Mouse (Mus musculus) kidney, postnatal 10 days (tissue): ENCODE measurements around the gene Rraga.
A peak's percentile ranks its signal among the peaks of the same experiment; 100 is the strongest.

Experiments used
- DNase-seq: peaks from one replicate; pipeline ENCODE4 v3.0.0; 2021; ENCODE audit warnings: mixed read lengths

Rraga gene

GRCm38 (mm10) chr4:86575283-86575983 lies at the start of gene Rraga:
Rraga (plus strand) TSS chr4:86575668.
- peak; percentile 98 for DNase-seq

- DNase-seq: peak; percentile 47
These were observed 48.0 kb upstream of the Rraga start for GRCm38 (mm10) chr4:86527162-86528136.

DNA sequence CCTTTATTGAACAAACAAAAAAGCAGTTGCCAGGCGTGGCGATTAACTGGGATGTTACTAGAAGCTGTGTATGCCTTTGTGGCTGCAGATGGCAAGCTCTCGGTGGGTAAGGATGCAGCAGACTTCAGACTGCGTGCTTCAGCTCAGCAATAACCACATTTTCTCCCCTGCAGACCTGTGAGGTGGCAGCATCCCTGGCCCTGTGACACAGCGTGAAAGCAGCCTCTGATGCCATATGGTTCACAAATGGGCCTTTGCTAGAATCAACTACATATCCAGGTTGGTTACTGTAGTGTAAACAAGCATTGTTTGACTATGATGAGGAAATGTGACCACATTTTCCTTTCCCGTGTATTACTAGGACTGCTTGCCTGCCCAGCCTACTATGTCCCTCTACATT lies 46.3 kb upstream of the Rraga start:
- DNase-seq: no peak

GRCm38 (mm10) chr4:86533406-86534090 lies 41.9 kb upstream of the Rraga start:
- DNase-seq: no peak

GRCm38 (mm10) chr4:86534091-86534481 lies 41.4 kb upstream of the Rraga start:
- no peak for DNase-seq

DNA sequence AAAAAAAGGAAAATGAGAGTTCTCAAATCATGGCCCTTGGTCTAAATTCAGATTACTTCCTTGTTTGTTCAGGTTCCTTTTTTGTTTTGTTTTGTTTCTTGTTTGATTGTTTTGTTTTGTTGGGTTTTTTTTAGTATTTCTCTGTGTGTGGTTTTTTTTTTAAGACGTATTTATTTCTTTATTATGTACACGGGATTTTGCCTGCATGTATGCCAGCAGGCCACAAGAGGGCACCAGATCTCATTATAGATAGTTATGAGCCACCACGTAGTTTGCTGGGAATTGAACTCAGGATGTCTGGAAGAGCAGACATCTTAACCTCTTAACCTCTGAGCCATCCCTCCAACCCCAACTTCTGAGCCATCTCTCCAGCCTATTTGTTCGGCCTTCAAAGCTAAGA lies 37.5 kb upstream of the Rraga start:
- DNase-seq: peak; percentile 48

- no peak for DNase-seq
These were observed 36.5 kb upstream of the Rraga start for GRCm38 (mm10) chr4:86538936-86539335.

GRCm38 (mm10) chr4:86541573-86541972 lies 33.9 kb upstream of the Rraga start:
- DNase-seq: no peak

GRCm38 (mm10) chr4:86543999-86544398 lies 31.5 kb upstream of the Rraga start:
- DNase-seq: no peak

- no peak for DNase-seq
These were observed 29.9 kb upstream of the Rraga start for GRCm38 (mm10) chr4:86545615-86546014.

DNA sequence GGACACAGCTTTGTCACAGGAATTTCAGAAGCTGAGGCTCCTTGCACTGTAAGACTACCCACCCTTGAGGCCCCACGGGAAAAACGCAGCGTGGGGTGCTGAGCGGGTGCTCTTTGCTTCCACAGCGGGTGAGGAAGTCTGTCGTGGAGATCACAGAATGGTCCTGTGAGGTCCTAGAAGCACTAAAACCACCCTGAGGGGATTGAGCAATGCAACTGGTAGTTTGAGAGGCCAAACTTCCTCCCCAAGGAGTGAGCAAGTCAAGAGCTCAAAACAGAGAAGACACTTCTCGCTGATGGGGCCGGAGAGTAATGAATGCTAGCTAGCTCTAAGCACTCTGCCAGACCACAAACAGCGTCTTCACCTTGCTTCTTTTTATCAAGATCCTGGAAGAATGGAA lies 27.1 kb upstream of the Rraga start:
- no peak for DNase-seq

DNA sequence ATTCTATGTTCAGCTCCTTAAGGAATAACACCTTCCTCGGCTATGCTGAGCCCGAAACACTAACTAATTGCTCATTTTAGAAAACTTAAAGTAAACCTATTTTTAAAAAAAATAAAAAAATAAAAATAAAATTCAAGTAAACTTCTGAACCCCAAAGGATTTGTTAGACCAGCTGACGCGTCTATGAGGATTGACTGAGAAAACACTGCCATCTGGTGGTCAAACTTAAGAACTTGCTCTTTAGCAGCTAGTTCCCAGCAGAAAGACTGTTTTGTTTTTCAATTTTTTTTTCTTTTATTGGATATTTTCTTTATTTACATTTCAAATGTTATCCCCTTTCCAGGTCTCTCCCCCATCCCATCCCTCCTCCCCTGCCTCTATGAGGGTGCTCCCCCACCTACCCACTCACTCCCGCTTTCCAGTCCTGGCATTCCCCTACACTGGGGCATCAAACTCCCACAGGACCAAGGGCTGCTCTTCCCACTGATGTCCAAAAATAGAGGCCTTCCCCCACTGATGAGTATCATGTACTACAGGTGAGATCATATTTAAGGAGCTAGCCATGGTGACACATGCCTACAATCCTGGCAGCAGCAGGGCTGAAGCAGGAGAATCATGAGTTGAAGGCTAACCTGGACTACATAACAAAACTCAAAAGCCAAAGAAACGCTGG lies 20.3 kb upstream of the Rraga start:
- DNase-seq: peak; percentile 35

GRCm38 (mm10) chr4:86557371-86557770 lies 18.1 kb upstream of the Rraga start:
- no peak for DNase-seq

GRCm38 (mm10) chr4:86558228-86558627 lies 17.2 kb upstream of the Rraga start, which contains the start of gene Saxo1:
Saxo1 (minus strand) TSS chr4:86558328.
- no peak for DNase-seq

- DNase-seq: no peak
These were observed 16.5 kb upstream of the Rraga start for GRCm38 (mm10) chr4:86559006-86559405.

DNA sequence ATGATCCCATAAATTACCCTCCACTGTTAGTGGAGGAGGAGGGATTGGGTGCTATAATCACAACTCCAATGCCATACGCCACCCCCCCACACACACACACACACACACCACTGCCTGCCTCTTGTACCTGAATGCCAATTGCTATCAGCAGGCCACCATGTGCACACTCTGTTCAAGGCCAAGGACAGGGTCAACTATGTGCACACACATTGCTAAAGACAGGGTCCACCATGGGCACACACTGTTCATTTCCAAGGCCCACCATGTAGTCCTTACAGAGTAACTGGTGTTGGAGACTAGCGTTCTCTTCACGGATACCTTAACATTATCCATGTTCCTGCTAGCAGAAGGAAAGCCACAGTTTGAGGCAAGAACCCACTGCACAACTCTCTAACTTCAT lies 14.4 kb upstream of the Rraga start:
- no peak for DNase-seq

GRCm38 (mm10) chr4:86574939-86575282 lies 557 bp upstream of the Rraga start:
- no peak for DNase-seq

GRCm38 (mm10) chr4:86576120-86576541 lies 663 bp downstream of the Rraga start:
- peak; percentile 37 for DNase-seq

DNA sequence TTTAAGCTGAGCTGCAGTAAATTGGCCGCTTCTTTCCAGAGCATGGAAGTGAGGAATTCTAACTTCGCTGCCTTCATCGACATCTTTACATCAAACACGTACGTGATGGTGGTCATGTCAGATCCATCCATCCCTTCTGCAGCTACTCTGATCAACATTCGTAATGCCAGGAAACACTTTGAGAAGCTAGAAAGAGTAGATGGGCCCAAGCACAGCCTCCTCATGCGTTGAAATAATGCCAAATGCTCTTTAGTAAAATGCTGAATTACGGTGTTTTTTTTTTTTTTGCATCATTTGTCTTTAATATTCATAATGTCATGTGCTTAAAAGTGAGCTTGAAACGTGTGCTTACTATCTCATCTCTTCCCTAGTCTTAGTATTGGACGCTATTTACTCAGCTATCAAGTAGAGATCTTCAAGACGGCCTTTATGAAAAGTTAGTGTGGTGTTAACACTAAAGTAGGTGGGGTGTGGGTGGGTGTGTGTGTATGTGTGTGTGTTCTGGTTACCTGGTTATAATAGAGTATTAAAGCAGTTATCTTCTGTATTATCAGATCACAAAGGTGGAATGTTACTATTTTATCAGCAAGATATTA lies 1.3 kb downstream of the Rraga start:
- no peak for DNase-seq

DNA sequence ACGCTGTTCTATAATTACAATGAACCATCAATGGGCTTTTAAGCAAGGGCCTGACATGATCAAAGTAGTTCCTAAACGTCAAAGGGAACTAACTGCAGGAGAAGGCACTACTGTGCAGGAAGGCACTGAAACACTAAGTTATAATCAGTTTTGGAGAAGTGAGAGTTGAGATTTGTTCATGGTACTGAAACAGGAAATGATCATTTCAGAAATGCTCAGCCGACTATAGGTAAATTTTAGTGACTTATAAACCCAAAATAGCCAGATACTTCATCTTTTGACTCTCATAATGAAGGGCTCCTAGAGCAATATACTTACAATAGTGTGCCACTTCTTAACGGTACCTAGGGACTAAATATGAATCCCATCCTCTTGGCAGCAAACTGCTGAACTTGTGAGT lies 4.6 kb downstream of the Rraga start:
- no peak for DNase-seq

DNA sequence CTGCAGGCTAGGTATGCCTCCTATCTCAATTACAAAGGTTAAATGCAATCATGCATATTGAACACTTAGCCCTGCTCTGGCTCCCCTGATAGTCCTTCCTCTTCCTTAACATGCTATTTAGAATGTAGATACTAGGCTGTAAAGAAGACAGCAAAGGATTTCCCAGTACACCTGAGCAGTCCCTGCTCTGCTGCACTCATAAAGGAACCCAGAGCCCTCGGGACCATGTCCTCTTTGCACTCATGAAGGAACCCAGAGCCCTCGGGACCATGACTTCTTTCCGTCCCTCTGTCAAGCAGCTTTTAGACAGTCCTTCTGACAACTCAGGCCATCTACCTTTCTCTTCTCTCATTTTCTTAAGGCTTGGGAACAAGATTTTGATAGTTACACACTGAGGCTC lies 5.1 kb downstream of the Rraga start:
- no peak for DNase-seq

- no peak for DNase-seq
These were observed 12.8 kb downstream of the Rraga start for GRCm38 (mm10) chr4:86588236-86588635.
